Mouse (Mus musculus) midbrain, embryonic 16.5 days (tissue): Measurements from ENCODE around the gene Sema4c. TPM values are rescaled to one million over a fixed set of nuclear protein-coding genes. Genes with fewer than 3 reads are reported as not detected.
"Not testable (repeated sequence)": the region's sequence is repeated elsewhere in the genome, so short reads cannot be mapped to it uniquely, and the experiment has no call there.

Experiments
- ATAC-seq: fragments of 200-750 bp; cut with Nextera tagmentation; 2 replicates; pipeline ENCODE4 v1.8.0; 2017; ENCODE audit warnings: moderate TSS enrichment
- H3K27ac ChIP-seq: fragments of 300-500 bp; sonication (generic); 2 replicates; pipeline ENCODE4 v1.5.1; 2014; ENCODE audit warnings: mild to moderate bottlenecking, low read length, mixed read lengths
- H3K27me3 ChIP-seq: fragments of 300-500 bp; sonication (generic); 2 replicates; pipeline ENCODE4 v1.6.1; 2014; ENCODE audit warnings: low read depth, low read length, mixed read lengths; ENCODE audit not compliant: control insufficient read depth, insufficient read depth
- H3K36me3 ChIP-seq: fragments of 300-500 bp; sonication (generic); 2 replicates; pipeline ENCODE4 v1.6.1; 2014; ENCODE audit warnings: mild to moderate bottlenecking, low read length, moderate library complexity, mixed read lengths; ENCODE audit not compliant: control insufficient read depth, insufficient read depth
- H3K4me1 ChIP-seq: fragments of 300-500 bp; sonication (generic); 2 replicates; pipeline ENCODE4 v1.6.1; 2014; ENCODE audit warnings: mild to moderate bottlenecking, low read length, mixed read lengths; ENCODE audit not compliant: control insufficient read depth, insufficient read depth
- H3K4me2 ChIP-seq: fragments of 300-500 bp; sonication (generic); 2 replicates; pipeline ENCODE4 v1.6.1; 2014; ENCODE audit warnings: mild to moderate bottlenecking, low read length, mixed read lengths
- H3K4me3 ChIP-seq: fragments of 300-500 bp; sonication (generic); 2 replicates; pipeline ENCODE4 v1.5.1; 2014; ENCODE audit warnings: low read depth, mild to moderate bottlenecking, low read length, moderate library complexity, mixed read lengths
- H3K9ac ChIP-seq: fragments of 300-500 bp; sonication (generic); 2 replicates; pipeline ENCODE4 v1.6.1; 2014; ENCODE audit warnings: low read depth, low read length, mixed read lengths
- H3K9me3 ChIP-seq: fragments of 300-500 bp; sonication (generic); replicated peaks from 2 replicates; pipeline ENCODE4 v1.6.1; 2014; ENCODE audit warnings: mild to moderate bottlenecking, low read length, mixed read lengths; ENCODE audit not compliant: control insufficient read depth, poor library complexity, severe bottlenecking
- WGBS: fragments of 180-500 bp; shearing (Covaris S2); extraction: QIAGEN DNeasy Blood & Tissue Kit; methylation state at CpG from one replicate; pipeline ENCODE4 v1.1.7; 2014; 5-methylcytosine and 5-hydroxymethylcytosine counted together
- polyA plus RNA-seq: library from polyadenylated mRNA; unstranded; fragments of >200 nt; fragmentation: Nextera tagmentation; extraction: Ambion mirVana; gene quantifications from 2 replicates; pipeline ENCODE4 v1.2.1, GENCODE M21; 2015

Gene Sema4c
- polyA plus RNA-seq, 1 experiment from 2014 or later: 24.4 TPM

GRCm38 (mm10) chr1:36545845-36546600 is 12.1 kb downstream of the Sema4c start:
- H3K4me3 ChIP-seq: peak overlapping the region; percentile 69
- H3K27ac ChIP-seq: no peak overlapping the region
- 0 out of 2 replicates have a peak, but pooled peaks have one; percentile 1 for ATAC-seq
- WGBS: 64% methylated on average over 18 of the region's 19 CpGs
- H3K4me1 ChIP-seq: peaks cover 23% of the 10 kb centered on the region
- no peaks in the 10 kb centered on the region for H3K27me3 ChIP-seq
- peak overlapping the region; percentile 76 for H3K4me2 ChIP-seq
- peaks cover 26% of the 10 kb centered on the region for H3K36me3 ChIP-seq
- peak overlapping the region; percentile 92; the same call in 1 of the 2 replicates for H3K9ac ChIP-seq
- H3K9me3 ChIP-seq: no peaks in the 10 kb centered on the region

GRCm38 (mm10) chr1:36545382-36545781 is 12.8 kb downstream of the Sema4c start:
- 83% methylated on average over 2 of the region's 2 CpGs for WGBS
- H3K9ac ChIP-seq: no peak overlapping the region
- H3K9me3 ChIP-seq: no peaks in the 10 kb centered on the region
- H3K4me2 ChIP-seq: peak overlapping the region; percentile 4; the same call in 1 of the 2 replicates
- no peak overlapping the region for H3K4me3 ChIP-seq
- peaks cover 24% of the 10 kb centered on the region for H3K36me3 ChIP-seq
- no peak overlapping the region for H3K27ac ChIP-seq
- H3K27me3 ChIP-seq: no peaks in the 10 kb centered on the region
- peaks cover 23% of the 10 kb centered on the region for H3K4me1 ChIP-seq
- no peak for ATAC-seq

DNA sequence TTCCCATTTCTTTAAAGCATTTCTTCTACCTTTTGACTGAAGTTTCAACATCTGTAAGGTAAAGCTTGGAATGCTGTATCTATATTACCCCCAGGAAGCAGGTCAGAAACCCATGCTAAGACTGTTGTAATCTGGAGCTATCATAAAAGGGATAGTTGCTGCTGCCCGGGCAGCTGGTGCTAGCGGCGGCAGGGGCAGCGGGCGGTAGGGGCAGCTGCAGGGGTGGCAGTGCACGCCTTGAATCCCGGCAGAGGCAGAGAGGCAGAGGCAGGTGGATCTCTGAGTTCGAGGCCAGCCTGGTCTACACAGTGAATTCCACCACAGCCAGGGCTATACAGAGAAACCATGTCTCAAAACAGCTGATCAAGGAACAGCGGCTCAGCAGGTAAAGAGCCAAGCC is 15.2 kb downstream of the Sema4c start:
- Histone ChIP-seq H3K9ac (no peak overlapping the region), H3K27ac (no peak overlapping the region), H3K36me3 (peaks cover 16% of the 10 kb centered on the region), H3K4me1 (peaks cover 11% of the 10 kb centered on the region; the same call in 1 of the 2 replicates), H3K27me3 (no peaks in the 10 kb centered on the region), H3K4me3 (no peak overlapping the region), H3K4me2 (no peak overlapping the region), H3K9me3 (no peaks in the 10 kb centered on the region)
- 92% methylated on average over 9 of the region's 9 CpGs for WGBS
- no peak for ATAC-seq

DNA sequence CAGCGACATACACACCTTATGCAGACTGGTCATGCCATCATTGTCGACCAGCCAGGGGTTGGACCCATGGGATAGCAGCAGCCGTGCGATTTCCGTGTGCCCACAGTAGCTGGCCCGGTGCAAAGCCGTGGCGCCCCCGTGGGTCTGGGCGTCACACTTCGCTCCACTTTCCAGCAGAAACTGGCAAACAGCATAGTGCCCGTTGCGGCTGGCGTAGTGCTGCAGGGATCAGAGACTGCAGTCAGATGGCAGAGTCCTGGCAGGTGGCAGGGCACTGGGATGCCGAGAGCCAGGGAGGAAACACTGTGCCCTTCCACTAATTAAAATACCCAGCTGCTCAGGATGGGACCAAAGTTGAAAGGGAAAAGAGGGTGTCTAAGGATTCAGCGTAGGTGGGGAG is 16.3 kb downstream of the Sema4c start:
- Histone ChIP-seq H3K4me3 (no peak overlapping the region), H3K9ac (no peak overlapping the region), H3K27me3 (no peaks in the 10 kb centered on the region), H3K4me2 (no peak overlapping the region), H3K27ac (no peak overlapping the region), H3K36me3 (peaks cover 16% of the 10 kb centered on the region), H3K9me3 (no peaks in the 10 kb centered on the region), H3K4me1 (peaks cover 5% of the 10 kb centered on the region; the same call in 1 of the 2 replicates)
- 90% methylated on average over 16 of the region's 16 CpGs for WGBS
- no peak for ATAC-seq

- Histone ChIP-seq H3K9me3 (no peaks in the 10 kb centered on the region), H3K9ac (no peak overlapping the region), H3K27me3 (no peaks in the 10 kb centered on the region), H3K36me3 (peaks cover 16% of the 10 kb centered on the region), H3K4me1 (0 out of 2 replicates have a peak, but pooled peaks cover 4% of the 10 kb centered on the region), H3K4me2 (no peak overlapping the region), H3K27ac (no peak overlapping the region), H3K4me3 (no peak overlapping the region)
- ATAC-seq: no peak
- WGBS: 92% methylated on average over 12 of the region's 12 CpGs
Observed at GRCm38 (mm10) chr1:36540807-36541206, 17.3 kb downstream of the Sema4c start.

DNA sequence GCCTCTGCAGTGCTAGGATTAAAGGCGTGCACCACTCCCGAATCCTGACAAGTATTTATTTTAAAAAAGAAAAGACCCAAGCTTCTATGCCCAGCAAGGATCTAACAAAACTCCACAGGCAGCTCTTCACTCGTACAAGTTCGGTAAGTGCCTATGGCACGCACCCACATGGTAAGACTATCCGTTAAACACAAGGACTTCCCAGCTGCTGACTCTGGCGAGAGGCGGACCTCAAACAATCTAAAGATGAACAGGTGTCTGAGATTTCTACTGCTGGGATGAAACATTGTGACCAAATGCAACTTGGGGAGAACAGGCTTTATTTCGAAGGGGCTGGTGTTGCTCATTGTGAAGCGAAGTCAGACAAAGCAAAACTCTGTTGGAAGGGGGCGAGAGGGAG is 18.0 kb downstream of the Sema4c start:
- WGBS: 92% methylated on average over 11 of the region's 11 CpGs
- Histone ChIP-seq H3K36me3 (peaks cover 16% of the 10 kb centered on the region), H3K4me1 (0 out of 2 replicates have a peak, but pooled peaks cover 2% of the 10 kb centered on the region), H3K27me3 (no peaks in the 10 kb centered on the region), H3K9ac (no peak overlapping the region), H3K9me3 (no peaks in the 10 kb centered on the region), H3K4me3 (no peak overlapping the region), H3K27ac (no peak overlapping the region), H3K4me2 (no peak overlapping the region)
- no peak for ATAC-seq

DNA sequence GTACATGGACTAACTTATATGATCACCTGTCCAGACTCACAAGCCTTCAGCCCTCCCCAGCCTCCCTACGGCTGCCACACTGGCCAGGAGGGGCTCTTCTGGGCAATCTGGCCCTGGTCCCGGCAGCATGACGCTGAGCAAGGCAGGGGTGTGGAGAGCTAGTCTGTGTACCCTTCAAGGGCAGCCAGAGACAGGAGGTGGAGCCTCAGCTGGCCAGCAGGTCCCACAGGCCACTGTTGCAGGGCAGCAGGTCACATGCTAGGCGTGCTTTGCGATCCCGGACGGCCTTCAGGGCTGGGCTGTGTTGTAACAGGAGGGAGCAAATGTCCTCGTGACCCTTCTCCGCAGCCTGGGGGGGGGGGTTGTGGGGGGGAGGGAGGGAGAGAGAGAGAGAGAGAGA is 19.0 kb downstream of the Sema4c start, which contains the start of gene Gm42417:
Gene Gm42417, minus strand, starts transcription at position 244 of the 400 bp plus-strand sequence.
- no peak for ATAC-seq
- no peak within 1 kb of the TSS for H3K4me3 ChIP-seq
- no peaks in the 10 kb centered on the region for H3K27me3 ChIP-seq
- H3K27ac ChIP-seq: no peak within 1 kb of the TSS
- no peaks in the 10 kb centered on the region for H3K9me3 ChIP-seq
- no peak within 1 kb of the TSS for H3K9ac ChIP-seq
- 65% methylated on average over 9 of the region's 9 CpGs for WGBS
- peaks cover 16% of the 10 kb centered on the region for H3K36me3 ChIP-seq
- 0 out of 2 replicates have a peak, but pooled peaks cover 2% of the 10 kb centered on the region for H3K4me1 ChIP-seq
- H3K4me2 ChIP-seq: no peak within 1 kb of the TSS

DNA sequence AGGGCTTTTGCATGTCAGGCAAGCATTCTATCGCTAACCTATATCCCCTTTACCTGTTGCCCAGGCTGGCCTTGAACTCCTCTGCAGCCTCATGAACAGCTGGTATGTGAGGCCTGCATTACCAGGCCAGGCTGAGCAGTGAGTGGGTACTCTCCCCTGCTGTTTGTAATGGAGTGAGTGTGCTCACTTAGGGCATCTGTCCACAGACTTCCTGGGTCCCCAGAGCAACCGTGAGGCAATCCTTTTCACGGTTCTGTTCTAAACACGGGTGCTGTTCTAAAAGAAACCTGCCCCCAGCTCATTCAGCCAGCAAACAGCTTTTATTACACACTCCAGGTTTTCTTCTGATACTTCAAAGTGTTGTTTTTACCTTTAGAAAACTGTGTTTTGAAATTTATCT is 19.4 kb downstream of the Sema4c start:
- 84% methylated on average over 4 of the region's 4 CpGs for WGBS
- 0 out of 2 replicates have a peak, but pooled peaks cover under 1% of the 10 kb centered on the region for H3K4me1 ChIP-seq
- H3K4me3 ChIP-seq: no peak overlapping the region
- ATAC-seq: no peak
- H3K4me2 ChIP-seq: no peak overlapping the region
- no peak overlapping the region for H3K9ac ChIP-seq
- H3K9me3 ChIP-seq: no peaks in the 10 kb centered on the region
- H3K36me3 ChIP-seq: peaks cover 16% of the 10 kb centered on the region
- no peaks in the 10 kb centered on the region for H3K27me3 ChIP-seq
- no peak overlapping the region for H3K27ac ChIP-seq

GRCm38 (mm10) chr1:36536783-36537182 is 21.4 kb downstream of the Sema4c start, which contains the start of gene Ankrd23:
Ankrd23 (minus strand) TSS chr1:36536883.
- not testable (repeated sequence) for H3K4me3 ChIP-seq, H3K4me2 ChIP-seq, ATAC-seq, H3K9ac ChIP-seq, H3K27ac ChIP-seq, H3K9me3 ChIP-seq, H3K4me1 ChIP-seq, H3K27me3 ChIP-seq
- 93% methylated on average over 9 of the region's 9 CpGs for WGBS
- H3K36me3 ChIP-seq: peaks cover 12% of the 10 kb centered on the region
